Mouse (Mus musculus) skeletal muscle tissue, adult 2 months (tissue): ENCODE results near the gene Gbf1.
"Not testable (repeated sequence)": the region's sequence is repeated elsewhere in the genome, so short reads cannot be mapped to it uniquely, and the experiment has no call there.

Experiments
- DNase-seq: peaks from one replicate; pipeline ENCODE4 v3.0.0-alpha.2; 2012; ENCODE audit warnings: low read depth, low spot score

The Gbf1 gene

DNA sequence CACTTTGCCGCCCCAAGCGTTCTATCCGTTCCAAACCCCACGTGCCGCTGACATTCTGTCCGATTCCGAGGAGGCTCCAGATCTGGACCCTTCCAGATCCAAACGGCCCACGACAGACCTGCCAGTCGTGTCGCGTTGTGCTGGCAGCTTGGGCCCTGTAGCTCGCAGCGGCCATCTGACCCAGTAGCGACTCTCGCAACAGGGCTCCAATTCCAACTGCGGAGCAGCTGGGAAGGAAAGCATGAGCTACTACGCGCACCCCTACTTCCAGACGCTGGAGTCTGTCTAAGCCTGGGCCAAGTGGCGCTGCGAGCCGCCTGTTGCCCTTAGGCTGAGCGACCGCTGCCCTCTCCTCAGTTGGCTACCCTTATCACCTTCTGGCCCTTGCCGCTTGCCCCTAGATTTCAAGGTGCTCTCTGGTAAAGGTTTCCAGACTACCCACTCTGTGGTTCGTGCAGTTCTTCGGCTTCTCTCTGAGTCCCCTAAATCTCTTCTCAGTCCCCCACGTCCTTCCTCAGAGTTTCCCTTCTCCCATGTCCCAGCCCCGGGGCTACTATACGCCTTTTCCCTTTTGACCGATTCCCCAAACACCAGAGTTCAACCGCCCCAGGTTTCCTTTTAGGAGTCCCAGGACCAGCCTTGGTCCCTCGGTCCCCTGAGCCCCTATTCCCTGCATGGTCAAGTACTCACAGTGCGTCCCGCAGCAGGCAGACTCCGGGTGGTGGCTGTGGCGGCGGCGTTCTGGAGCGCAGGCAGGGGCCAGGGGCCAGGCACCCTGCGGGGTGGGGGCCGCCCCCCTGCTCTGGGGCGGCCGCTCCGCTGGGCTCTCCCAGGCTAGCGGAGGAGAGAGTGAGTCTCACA is 4.6 kb upstream of the Gbf1 start, which contains the start of gene Pitx3:
Gene Pitx3 (minus strand): TSS at position 816 of the 861 bp plus-strand sequence.
- peak; percentile 45 for DNase-seq

DNA sequence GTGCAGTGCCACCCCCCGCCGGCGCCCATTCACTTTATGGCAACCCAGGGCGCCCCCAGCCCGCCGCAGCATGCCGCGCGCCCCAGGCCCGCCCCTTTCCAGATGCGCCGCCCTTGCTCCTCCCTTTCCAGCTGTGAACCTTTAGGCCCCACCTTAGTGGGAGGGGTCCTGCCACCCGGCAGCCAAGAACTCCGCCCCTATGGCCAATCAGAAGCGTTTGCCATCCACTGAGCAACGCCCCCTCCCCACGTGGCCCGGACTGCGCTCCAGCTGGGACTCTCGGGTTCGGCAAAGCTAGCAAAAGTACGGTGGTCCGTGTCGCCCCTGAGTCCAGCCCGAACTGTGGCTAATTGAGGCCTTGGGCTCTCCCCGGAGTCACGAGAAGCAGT is 3.9 kb upstream of the Gbf1 start:
- peak; percentile 82 for DNase-seq

DNA sequence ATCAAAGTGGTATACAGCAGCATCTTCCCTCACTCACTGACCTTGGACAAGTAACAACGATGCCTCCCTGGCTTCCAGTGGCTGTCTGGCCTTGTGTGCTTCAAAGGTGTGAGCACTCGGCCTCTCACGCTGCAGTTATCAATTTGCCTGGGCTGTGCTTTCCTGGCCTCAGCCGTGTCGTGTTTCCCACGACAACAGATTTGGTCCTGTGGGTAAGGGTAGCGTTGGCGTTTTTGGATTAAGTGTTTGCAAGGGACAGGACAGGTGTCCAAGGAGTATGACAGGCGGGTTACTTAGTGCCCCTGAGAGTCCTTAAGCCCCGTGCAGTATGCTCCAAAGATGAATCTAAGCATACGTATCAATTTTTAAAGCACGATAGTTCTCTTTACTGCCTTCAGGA is 3.2 kb upstream of the Gbf1 start:
- DNase-seq, result no peak

DNA sequence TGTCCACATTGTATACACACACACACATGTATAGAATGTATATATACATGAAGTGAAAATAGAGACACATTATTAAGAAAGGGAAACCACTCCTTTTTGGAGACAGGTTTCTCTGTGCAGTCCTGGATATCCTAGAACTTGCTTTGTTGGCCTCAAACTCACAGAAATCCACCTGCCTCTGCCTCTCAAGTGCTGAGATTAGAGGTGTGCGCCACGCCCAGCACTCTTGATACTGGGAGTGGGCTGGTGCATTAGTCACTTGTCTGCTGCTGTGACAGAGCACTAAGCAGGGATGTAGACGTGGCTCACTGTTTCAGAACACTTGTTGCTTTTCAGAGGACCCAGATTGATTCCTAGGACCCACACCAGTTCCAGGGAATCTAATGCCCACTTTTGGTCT is 13.6 kb downstream of the Gbf1 start:
- no peak for DNase-seq

DNA sequence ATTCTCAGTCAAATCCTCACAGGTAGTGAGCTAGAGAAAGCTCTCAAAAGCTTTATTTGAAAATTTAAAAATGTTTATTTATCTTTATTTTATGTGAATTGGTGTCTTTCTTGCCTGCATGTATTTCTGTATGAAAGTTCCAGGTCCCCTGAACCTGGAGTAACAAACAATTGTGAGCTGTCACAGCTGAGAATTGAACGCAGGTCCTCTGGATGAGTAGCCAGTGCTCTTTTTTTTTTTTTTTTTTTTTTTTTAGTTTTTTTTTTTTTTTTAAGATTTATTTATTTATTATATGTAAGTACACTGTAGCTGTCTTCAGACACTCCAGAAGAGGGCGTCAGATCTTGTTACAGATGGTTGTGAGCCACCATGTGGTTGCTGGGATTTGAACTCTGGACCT is 14.9 kb downstream of the Gbf1 start:
- DNase-seq, result not testable (repeated sequence)

DNA sequence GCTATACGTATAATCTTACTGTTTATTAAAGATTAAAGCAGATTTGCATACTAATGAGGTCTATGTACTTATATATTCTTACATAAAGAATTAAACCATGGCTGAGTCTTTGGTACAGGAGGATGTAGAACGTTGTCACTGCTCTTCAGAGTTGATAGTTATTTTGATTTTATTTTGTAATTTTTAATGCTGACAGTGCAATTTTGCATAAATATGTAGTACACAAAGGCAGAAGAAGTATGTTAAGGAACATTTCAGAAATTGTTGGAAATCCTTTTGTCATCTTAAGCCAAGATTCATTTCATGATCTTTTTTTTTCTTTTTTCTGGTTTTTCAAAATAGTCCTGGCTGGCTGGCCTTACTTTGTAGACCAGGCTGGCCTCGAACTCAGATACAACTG is 17.1 kb downstream of the Gbf1 start:
- no peak for DNase-seq

DNA sequence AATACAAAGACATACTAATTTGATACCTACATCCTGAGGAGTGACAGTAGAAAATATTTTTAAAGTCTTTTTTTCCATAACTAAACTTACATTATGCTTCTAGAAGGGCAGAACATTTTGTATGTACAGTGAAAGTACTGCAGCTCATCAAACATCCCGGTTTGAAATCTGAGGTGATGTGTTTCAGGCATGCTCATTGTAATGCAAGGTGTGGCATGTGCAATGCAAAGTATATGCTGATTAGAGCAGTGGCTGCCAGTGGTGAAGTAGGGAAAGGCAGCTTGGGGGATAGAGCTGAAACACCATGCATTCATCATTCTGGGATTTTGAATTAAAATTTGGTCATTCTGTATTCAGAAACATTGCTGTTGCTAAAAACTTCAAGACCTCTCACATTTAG is 17.6 kb downstream of the Gbf1 start:
- no peak for DNase-seq

DNA sequence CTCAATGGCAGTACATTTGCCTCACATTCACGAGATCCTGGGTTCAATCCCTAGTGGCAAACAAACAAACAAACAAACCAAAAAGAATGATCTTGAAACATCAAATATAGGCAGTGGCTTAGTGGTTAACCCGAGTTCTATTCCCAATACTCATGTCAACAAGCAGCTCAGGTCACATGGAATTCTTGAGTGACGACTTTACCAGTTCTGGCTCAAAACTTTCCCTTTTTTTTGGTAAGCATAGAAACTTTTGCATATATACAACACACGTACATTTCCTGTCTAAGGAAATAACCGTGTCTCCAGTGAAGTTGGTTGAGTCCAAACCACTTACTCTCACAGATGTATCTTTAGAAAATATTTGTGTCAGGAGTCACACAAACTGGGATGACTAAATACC is 20.2 kb downstream of the Gbf1 start:
- DNase-seq, result no peak

DNA sequence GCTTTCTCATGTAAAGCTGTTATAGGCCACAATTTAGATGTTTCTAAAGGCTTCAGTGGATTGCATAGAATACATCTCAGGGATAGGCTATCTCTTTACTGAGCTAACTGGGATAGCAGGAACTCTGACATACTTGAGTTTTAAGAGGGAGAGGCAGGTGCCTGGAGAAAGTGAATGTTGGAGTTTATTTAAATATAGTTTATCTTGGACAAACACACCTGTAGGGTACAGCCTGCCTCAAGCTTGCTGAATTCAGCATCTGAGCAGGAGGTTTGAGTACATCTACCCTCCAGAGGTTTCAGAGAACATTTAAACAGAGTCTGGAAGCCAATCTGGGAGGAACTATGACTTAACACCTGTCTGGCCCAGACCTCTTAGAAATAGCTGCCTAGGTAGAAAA is 22.9 kb downstream of the Gbf1 start:
- no peak for DNase-seq

DNA sequence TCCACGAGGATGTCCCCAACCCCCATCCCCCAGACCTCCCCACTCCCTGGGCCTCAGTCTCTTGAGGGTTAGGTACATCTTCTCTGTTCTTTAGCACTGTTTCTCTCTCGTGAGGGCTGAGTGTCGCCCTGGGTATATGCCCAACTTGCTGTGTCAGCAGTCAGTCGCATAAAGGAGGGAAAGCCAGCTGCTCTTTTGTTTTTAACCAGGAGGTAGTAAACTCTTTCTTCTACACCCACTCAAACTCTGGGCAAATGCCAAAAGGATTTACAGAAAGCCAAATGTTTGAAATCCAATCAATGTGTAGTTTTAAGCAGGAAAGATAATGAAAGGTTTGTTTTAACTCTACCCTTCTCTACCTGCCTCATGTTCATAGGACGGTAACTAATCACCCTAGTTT is 24.7 kb downstream of the Gbf1 start:
- no peak for DNase-seq

DNA sequence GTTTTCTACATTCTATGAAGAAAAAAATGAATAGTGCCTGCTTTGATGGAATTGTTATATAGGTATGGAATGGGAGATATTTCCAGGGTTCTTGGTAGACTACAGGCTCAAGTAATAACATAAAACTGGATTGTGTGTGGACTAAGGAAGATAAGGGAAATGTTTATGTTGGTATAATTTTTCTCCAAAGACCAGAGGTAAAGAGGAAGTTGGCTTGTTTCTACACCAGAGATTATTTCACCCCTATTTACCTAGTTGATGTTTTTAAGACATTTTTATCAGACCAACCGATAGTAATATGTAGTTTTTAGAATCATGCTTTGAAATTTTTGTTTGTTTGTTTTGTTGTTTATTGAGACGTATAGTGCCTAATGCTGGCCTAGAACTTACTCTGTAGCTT is 28.0 kb downstream of the Gbf1 start:
- DNase-seq, result no peak

DNA sequence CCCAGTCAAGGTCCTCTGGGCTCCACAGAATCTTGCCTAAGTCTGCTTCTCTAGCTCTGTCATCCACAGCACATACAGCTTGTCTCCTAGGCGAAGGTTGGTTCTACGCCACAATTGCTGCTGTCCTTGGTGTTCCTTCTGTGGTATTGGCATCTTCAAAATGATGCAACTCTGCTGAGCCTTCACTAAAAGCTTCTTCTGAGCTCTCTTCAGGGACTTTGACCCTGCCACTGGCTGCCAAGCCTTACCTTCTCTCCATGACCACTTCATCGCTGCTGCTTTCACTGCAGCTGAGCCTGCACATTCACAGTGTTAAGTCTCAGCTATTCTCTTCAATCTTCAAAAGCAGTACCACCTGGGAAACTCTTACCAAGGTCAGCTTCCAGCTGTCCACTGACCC is 29.9 kb downstream of the Gbf1 start:
- no peak for DNase-seq

DNA sequence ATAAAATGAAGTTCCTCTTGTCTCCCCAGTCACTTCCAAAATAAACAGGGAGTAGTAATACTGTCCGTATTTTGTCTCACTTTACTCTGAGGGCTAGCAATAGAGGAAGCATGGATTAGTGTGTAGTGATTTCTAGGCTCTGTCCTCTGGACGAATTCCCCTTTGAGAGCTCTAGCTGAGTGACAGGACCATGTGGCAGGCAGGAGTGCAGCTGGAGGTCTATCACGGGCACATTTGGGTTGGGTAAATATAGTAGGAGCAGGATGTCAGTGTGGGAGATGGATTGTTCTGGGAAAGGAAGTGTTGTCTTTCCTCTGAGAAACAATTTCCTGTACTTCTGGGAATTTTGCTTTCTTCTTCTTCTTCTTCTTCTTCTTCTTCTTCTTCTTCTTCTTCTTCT is 34.3 kb downstream of the Gbf1 start:
- peak; percentile 88 for DNase-seq

DNA sequence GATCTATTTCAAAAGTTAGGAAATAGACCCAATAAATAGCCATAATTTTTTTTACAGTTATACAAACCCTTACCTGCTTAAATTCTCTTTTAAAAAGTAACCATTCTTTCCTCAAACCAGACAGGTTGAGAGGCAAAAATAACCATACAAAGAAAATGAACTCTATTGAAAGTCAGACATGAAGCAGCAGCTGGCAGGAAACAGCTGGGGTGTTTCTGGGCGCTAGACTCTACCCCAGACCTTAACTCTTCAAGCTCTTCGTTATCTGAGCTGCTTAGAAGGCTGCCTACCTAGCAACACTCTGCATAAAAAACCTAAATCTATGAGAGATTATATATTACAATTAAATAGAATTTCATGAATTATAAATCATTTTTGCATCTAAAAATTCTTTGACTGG is 34.9 kb downstream of the Gbf1 start:
- no peak for DNase-seq

DNA sequence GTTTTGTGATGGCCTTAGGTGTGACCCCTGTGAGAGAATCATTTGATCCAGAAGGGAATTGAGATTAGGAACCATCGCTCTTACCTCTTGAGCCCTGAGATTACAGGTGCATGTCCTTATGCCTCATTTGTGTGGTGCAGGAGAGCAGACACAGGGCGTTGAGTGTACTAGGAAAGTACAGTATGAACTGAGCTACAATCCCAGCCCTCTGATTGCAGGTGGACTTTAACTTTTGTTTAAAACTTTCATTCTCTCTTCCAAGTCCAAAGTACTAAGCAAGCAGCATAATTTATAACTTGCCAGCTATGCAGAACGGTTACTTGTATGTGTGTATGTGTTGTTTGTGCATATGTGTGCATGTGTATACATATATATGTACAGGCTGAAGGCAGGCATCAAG is 46.0 kb downstream of the Gbf1 start:
- no peak for DNase-seq

DNA sequence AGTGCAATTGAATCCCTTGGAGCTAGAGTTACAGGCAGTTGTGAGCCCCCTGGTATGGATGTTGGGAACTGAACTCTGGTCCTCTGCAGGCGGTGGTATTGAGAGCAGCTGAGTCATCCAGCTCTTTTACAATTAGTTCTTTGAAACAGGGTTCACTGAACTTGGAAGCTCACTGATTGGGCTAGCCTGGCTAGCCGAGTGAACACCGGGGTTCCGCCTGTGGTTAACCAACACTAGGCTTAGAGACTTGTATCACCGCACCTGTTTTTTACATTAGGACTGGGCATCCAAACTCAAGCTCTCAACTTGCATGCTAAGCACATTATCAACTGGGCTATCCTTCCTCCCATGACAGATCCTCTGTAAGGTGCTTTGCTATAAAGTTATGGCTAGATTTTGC is 46.6 kb downstream of the Gbf1 start:
- no peak for DNase-seq

DNA sequence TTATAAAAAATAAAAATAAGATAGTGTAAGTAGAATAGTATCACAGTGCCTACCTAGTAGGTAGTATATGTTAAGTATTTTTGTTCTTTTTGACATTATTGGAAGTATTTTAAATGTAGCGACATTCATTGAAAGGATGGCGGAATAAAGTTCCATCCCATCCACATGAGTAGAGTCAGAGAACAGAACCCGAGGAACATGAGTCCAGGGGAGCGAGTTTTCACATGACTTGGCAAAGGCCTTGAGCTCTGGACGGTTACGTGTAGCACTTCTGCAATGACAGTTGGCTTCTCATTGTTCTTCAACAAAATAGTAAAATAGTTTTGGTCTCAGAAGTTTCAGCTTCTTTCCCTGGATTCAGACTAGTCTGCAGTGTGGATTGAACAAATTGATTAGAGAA is 51.9 kb downstream of the Gbf1 start:
- no peak for DNase-seq

DNA sequence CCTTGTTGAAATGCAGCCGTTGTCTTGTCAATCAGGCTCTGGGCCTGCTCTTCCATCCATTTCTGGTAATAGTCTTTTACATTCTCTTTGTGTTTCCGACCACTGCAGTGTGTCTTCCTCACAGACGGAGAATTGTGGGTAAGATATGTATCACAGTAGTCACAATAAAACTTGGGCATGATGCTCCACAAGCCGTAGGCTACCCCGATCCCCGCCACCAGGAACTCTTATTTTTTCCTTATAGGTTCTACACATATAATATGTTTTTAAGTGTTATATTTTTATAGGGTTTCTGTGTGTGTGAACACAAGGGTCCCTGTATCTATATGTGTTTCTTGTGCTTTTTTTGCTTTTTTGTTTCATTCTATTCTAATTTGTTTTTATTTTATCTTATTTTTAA is 53.4 kb downstream of the Gbf1 start:
- DNase-seq, result no peak

DNA sequence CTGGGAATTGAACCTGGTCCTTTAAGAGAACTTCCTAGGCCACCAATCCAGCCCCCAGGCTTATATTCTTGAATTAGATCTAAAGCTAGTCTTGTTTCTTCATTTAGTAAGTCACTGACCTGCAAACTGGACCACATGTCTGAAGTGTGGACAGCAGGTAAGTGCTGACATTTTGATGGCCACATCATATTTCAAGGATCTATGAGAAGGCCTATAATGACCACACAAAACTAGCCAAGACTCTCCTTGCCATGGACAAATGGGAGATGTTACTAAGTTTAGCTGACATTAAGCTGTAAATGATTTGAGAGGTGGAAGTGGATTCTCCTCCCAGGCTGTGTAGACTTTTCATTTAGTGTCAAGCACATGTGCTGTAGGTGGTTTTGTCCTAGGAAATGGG is 58.6 kb downstream of the Gbf1 start:
- DNase-seq, result peak; percentile 83

DNA sequence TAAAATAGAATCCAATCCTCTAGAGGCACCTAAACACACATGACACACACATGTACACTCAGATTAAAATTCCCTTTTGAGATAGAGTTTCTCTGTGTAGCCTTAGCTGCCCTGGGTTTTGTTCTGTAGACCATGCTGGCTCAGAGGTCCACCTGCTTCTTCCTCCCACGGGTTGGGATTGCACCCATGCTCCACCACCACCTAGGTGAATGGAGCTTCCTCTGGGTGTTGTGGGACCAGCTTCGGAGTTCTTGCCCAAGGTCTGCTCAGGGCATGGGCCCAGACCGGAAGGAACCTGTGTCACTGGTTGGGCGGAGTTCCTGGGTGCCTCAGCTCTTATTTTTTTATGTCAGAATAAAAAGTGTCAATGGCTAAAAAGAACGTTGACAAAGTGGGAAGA is 62.2 kb downstream of the Gbf1 start:
- no peak for DNase-seq

DNA sequence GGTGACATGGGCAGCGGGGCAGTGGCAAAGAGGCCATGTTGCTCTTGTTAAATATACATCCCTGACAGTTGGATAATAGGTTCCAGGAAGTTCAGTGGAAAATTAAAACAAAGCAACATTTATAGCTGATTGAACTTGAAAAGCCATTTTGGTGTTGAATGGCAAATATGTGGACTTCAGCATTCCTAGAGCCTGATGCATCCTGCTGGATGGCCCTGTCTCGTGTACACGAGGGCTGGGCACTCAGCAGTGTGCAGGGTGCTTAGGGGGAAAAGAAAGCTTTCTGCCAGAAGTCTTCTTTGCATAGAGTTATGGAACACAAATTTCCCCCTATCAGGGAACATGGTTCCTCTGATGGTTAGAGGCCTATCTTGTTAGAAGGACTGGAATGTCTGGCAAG is 63.1 kb downstream of the Gbf1 start:
- no peak for DNase-seq

DNA sequence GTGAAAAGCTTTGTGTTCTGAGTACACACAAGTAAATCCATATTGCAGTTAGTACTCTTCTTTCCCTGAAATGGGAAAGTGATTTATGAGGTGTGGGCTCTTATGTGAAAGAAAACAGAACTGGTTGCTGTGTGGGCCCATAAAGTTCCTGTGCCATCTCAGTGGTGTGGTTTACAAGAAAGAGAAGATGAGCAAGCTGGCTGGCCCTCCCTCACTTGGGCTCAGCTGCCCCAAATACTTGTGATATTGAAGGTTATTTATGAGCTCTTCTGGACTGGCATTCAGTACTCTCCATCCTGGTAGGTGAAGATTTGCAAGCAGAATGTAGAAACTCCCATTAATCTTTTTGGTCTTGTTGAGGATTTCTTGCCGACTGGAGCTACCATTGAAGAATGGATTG is 64.4 kb downstream of the Gbf1 start:
- peak; percentile 59 for DNase-seq

DNA sequence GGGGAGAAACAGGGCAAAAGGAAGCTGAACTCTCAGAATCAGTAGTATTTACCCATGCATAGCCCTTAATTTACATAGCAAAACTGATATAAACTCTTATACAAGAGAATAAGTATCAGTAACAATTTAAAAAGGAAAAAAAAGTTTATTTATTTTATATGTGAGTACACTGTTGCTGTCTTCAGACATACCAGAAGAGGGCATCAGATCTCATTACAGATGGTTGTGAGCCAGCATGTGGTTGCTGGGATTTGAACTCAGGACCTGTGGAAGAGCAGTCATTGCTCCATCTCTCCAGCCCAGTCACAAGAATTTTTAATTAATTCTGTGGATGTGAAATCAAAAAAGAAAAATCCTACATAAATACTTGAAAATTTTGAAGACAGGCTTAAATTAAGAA is 65.0 kb downstream of the Gbf1 start:
- not testable (repeated sequence) for DNase-seq

DNA sequence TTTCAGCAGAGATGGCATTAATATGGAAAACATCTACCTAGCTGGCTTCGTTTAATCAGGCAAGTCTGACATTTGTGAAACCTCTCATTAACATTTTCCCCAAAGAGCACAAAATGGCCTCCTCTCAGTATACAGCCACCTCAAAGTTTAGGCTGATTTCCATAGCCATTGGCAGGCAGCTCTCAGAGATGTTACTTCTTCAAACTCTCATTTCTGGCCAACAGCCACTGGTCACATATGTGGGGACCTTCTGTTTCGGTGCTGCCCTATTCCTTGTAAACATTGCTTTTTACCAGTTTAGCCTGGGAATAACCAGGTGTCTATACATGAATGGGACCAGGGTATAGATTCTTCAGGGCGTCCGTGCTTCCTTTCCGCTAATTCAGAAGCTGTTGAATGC is 67.8 kb downstream of the Gbf1 start:
- DNase-seq, result no peak
